Mouse (Mus musculus) layer of hippocampus, adult 2 months (tissue): ENCODE data around the gene Klrb1c. TPM values are rescaled to one million over a fixed set of nuclear protein-coding genes. Genes with fewer than 3 reads are reported as not detected.
"Not testable (repeated sequence)": the region's sequence is repeated elsewhere in the genome, so short reads cannot be mapped to it uniquely, and the experiment has no call there.

Source experiments
- DNase-seq, 2 experiments: peaks; one replicate each; pipeline ENCODE4 v3.0.0; 2022; ENCODE audit warnings: low spot score in 2 of 2
- H3K27ac ChIP-seq: fragments of 200-600 bp; 2 replicates; pipeline ENCODE4 v1.8.1; 2022
- H3K4me3 ChIP-seq: fragments of 200-600 bp; 2 replicates; pipeline ENCODE4 v1.8.1; 2022; ENCODE audit warnings: mild to moderate bottlenecking
- CTCF ChIP-seq: fragments of 200-600 bp; conservative IDR thresholded peaks from 2 replicates; pipeline ENCODE4 v1.8.1; 2022; ENCODE audit warnings: antibody characterized with exemption, mild to moderate bottlenecking, moderate library complexity
- total RNA-seq, 2 experiments: library from RNA; stranded (reverse); gene quantifications; 2 replicates each; pipeline ENCODE4 v1.2.3; 2021

The Klrb1c gene
- total RNA-seq, 2 experiments from 2014 or later = not detected

DNA sequence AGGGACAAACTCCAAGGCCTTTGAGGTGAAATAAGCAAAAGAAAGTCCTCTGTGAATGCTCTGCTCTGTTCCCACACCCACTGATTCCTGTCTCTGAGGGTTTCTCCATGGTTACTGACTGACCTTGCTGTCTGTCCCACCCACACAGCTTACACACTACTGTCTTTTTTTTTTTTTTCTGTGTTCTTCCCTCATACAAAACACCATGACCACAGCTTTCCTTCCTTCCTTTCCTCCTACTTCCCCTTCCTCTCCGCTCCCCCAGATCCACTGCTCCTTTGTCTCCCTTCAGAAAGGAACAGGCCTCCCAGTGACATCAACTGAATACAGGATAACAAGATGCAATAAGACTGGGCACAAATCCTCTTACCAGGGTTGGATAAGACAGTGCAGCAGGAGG lies 498 bp downstream of the Klrb1c start:
- no peak overlapping the region for H3K4me3 ChIP-seq
- H3K27ac ChIP-seq = no peak overlapping the region
- no peak for TF ChIP-seq CTCF
- DNase-seq = no peak

DNA sequence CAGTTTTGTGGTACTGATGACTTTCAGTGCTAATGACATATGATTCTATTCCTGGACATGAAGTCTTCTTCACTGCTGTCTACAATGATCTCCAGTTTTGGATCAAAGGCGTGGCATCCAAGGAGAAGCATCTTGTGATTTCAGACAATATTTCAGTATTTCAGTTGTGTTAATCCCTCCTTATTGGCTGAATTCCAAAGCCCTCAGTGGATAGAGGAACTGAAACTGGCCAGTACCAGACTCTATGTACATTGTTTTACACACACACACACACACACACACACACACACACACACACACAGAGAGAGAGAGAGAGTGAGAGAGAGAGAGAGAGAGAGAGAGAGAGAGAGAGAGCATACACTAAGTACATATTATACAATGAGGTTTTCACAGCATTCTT lies 2.6 kb downstream of the Klrb1c start:
- not testable (repeated sequence) for H3K4me3 ChIP-seq, H3K27ac ChIP-seq, DNase-seq

- H3K4me3 ChIP-seq = no peak overlapping the region
- DNase-seq = no peak
- no peak for TF ChIP-seq CTCF
- no peak overlapping the region for H3K27ac ChIP-seq
Observed at GRCm38 (mm10) chr6:128769481-128770253, 19.3 kb downstream of the Klrb1c start.

DNA sequence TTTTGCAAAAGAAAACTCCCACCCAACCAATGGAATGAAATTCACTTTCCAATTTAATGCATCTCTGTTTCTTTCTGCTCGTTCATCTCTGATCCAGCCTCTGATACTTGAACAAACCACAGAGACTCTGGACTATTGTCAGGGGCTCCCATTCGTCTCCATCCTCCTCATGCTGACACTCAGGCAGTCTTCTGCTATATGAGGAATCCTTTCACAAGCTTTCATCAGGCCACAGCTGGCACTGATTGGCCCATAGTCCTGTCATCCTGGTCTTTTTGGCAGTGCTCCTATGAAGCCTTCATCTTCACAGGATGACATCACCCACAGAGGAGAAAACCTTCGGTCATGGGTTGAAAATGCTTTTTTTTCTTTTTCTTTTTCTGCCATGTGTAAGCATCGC lies 21.0 kb downstream of the Klrb1c start:
- TF ChIP-seq CTCF = no peak
- Histone ChIP-seq H3K4me3 (no peak overlapping the region), H3K27ac (no peak overlapping the region)
- DNase-seq = no peak

- peak; percentile 72 for TF ChIP-seq CTCF
- H3K4me3 ChIP-seq, H3K27ac ChIP-seq: not testable (repeated sequence)
- peak in 1 of 2 experiments; percentile 28 for DNase-seq
Observed at GRCm38 (mm10) chr6:128766486-128767254, 22.3 kb downstream of the Klrb1c start.

DNA sequence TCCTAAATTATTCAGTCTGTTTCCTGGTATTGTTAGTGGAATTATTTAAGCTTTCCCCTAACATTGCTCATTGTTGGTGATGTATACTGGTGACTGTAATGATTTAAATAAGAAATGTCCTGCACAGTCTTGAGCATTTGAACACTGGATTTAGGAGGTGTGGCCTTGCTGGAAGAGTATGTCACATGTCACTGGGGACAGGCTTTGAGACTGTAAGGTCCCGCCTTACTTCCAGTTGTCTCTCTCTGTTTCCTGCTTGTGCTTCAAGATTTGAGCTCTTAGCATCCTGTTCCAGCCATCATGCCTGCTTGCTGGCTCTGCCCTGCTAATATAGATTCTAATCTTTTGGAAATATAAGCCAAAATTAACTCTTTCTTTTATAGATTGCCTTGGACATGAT lies 23.8 kb downstream of the Klrb1c start:
- TF ChIP-seq CTCF = no peak

DNA sequence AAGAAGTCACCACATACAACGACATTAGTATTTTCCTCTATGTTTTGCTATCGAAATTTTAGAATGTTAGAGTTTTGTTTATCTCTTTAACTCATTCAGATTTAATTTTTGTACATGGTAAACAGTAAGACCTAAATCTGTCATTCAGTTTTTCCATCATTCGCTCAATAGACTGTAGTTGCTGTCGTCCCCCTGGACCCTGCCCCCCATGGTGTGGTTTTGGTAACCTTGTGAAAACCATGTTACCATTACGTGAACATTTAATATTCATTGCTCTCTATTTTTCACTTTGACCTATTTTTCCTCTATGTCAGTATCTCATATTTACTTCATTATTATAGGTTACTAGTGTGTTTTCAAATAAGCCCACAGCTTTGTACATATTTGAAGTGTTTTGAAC lies 24.4 kb downstream of the Klrb1c start:
- TF ChIP-seq CTCF = no peak
- peak overlapping the region; percentile 63 for H3K4me3 ChIP-seq
- no peak for DNase-seq
- peak overlapping the region; percentile 67 for H3K27ac ChIP-seq

More for the DNA sequence above, 23.8 kb downstream of the Klrb1c start:
- no peak for DNase-seq
- no peak overlapping the region for H3K27ac ChIP-seq
- H3K4me3 ChIP-seq = no peak overlapping the region

DNA sequence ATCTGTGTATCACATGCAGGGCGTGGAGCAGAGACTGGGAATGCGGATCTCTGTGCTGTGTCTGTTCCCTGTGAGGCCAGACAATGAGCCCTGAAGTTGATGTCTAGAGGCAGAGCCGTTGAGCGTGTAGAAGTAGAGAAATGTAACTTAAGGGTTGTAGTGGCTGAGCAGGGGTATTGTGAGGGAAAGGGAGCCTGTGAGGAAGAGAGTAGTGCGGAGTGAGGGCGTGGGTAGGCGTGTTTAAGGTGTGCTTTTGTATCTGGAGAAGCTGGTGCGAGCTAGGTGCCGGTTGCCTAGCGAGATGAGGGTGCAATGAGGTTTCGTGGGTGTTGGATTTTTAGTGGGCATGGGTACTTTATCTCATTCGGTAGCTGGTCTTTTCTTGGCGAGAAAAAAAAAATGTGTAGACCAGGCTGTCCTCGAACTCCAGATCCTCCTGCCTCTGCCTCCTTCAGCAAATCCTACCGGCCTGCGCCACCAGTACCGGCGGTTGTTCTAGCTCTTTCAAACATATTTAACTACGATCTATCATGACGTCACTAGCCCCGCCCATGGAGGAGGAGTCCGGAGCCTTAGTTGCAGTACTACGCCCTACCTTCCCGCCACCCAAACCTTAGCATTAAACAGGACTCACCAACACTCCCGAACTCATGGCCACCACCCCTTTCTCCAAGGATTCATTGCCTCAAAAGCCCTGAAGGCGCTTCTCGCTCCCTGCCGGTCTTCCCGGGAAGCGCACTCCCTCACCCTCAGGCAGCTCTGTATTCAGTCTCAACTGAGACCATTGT lies 25.1 kb downstream of the Klrb1c start:
- TF ChIP-seq CTCF = peak; percentile 83
- Histone ChIP-seq H3K27ac (peak overlapping the region; percentile 67), H3K4me3 (peak overlapping the region; percentile 63)
- DNase-seq = peak; percentile 96 to 99

GRCm38 (mm10) chr6:128762892-128763670 lies 25.9 kb downstream of the Klrb1c start:
- not testable (repeated sequence) for DNase-seq
- peak overlapping the region; percentile 49; the same call in 1 of the 2 replicates for H3K27ac ChIP-seq
- peak overlapping the region; percentile 63; the same call in 1 of the 2 replicates for H3K4me3 ChIP-seq

- peak overlapping the region; percentile 95 for H3K27ac ChIP-seq
- TF ChIP-seq CTCF = peak; percentile 48
- no peak for DNase-seq
- H3K4me3 ChIP-seq = peak overlapping the region; percentile 72
Observed at GRCm38 (mm10) chr6:128761144-128761540, 27.9 kb downstream of the Klrb1c start.

GRCm38 (mm10) chr6:128760416-128761143 lies 28.4 kb downstream of the Klrb1c start:
- peak; percentile 87 for DNase-seq
- peak overlapping the region; percentile 95 for H3K27ac ChIP-seq
- peak overlapping the region; percentile 72 for H3K4me3 ChIP-seq
- TF ChIP-seq CTCF = peak; percentile 84

- peak overlapping the region; percentile 95 for H3K27ac ChIP-seq
- H3K4me3 ChIP-seq = peak overlapping the region; percentile 72
- peak; percentile 88 to 96 for DNase-seq
Observed at GRCm38 (mm10) chr6:128760016-128760415, 29.0 kb downstream of the Klrb1c start.
